In genomic region chr16:29504198-29504597, GRCm38 (mm10) we compare ENCODE assay signal across 26 mouse cellular contexts. TPM values are rescaled to one million over a fixed set of nuclear protein-coding genes. Genes with fewer than 3 reads are reported as not detected.
DNase-seq lines count a peak whose midpoint lies in the region; ATAC-seq and TF ChIP-seq lines count a peak whose summit lies in the region.
"Had no signal": no experiment of that assay in that cellular context is flagged by ENCODE, and none has a peak within 500 bp of the region (broad histone marks: within the 10 kb centered on the region; RNA-seq: fewer than 3 reads in every experiment).

No protein-coding gene starts in this region.

- no peaks in the 10 kb centered on the region for H3K9me3 ChIP-seq in forebrain, postnatal 0 days (ENCODE audit: low read length)
- no peaks in the 10 kb centered on the region for H3K9me3 ChIP-seq in forebrain, embryonic 13.5 days (replicated peaks)
- H3K9me3 ChIP-seq in hindbrain, embryonic 16.5 days (ENCODE audit: control insufficient read depth, low read length), result no peaks in the 10 kb centered on the region
- no peaks in the 10 kb centered on the region for H3K9me3 ChIP-seq in hindbrain, embryonic 10.5 days
- H3K9me3 ChIP-seq in midbrain, postnatal 0 days (ENCODE audit: low read length), result no peaks in the 10 kb centered on the region
- no peaks in the 10 kb centered on the region for H3K9me3 ChIP-seq in midbrain, embryonic 11.5 days (ENCODE audit: control insufficient read depth, low read length)
- H3K9me3 ChIP-seq: embryonic facial prominence, embryonic 12.5 days; heart, embryonic 15.5 days; intestine, embryonic 15.5 days; limb, embryonic 13.5 days; liver, embryonic 13.5 days had no signal

- H3K9ac ChIP-seq in forebrain, postnatal 0 days, result no peak overlapping the region
- no peak overlapping the region for H3K9ac ChIP-seq in forebrain, embryonic 13.5 days
- H3K9ac ChIP-seq in hindbrain, embryonic 16.5 days (ENCODE audit: low read depth, low read length), result no peak overlapping the region
- H3K9ac ChIP-seq in midbrain, postnatal 0 days (replicated peaks; ENCODE audit: low read length, poor library complexity, severe bottlenecking), result no peak overlapping the region
- H3K9ac ChIP-seq in midbrain, embryonic 11.5 days (ENCODE audit: low read length), result no peak overlapping the region
- H3K9ac ChIP-seq: embryonic facial prominence, embryonic 12.5 days; heart, embryonic 15.5 days; intestine, embryonic 15.5 days; limb, embryonic 13.5 days; liver, embryonic 13.5 days; lung, embryonic 14.5 days had no signal

- no peak overlapping the region for H3K4me2 ChIP-seq in forebrain, postnatal 0 days (ENCODE audit: low read depth)
- no peak overlapping the region for H3K4me2 ChIP-seq in forebrain, embryonic 13.5 days
- H3K4me2 ChIP-seq in hindbrain, embryonic 16.5 days (ENCODE audit: low read length), result no peak overlapping the region
- no peak overlapping the region for H3K4me2 ChIP-seq in midbrain, postnatal 0 days (ENCODE audit: low read depth, low read length, poor library complexity, severe bottlenecking)
- no peak overlapping the region for H3K4me2 ChIP-seq in midbrain, embryonic 11.5 days
- H3K4me2 ChIP-seq: embryonic facial prominence, embryonic 12.5 days; heart, embryonic 15.5 days; intestine, embryonic 15.5 days; limb, embryonic 13.5 days; liver, embryonic 13.5 days; lung, embryonic 14.5 days had no signal

- H3K4me1 ChIP-seq in forebrain, postnatal 0 days (ENCODE audit: insufficient read depth), result no peaks in the 10 kb centered on the region
- H3K4me1 ChIP-seq in forebrain, embryonic 13.5 days, result no peaks in the 10 kb centered on the region
- no peaks in the 10 kb centered on the region for H3K4me1 ChIP-seq in hindbrain, embryonic 16.5 days (ENCODE audit: control insufficient read depth, insufficient read depth, low read depth, low read length)
- no peaks in the 10 kb centered on the region for H3K4me1 ChIP-seq in hindbrain, embryonic 10.5 days (replicated peaks)
- no peaks in the 10 kb centered on the region for H3K4me1 ChIP-seq in midbrain, postnatal 0 days (ENCODE audit: insufficient read depth, low read length)
- H3K4me1 ChIP-seq in midbrain, embryonic 11.5 days (ENCODE audit: control insufficient read depth, insufficient read depth, low read length), result no peaks in the 10 kb centered on the region
- H3K4me1 ChIP-seq: embryonic facial prominence, embryonic 12.5 days; heart, embryonic 15.5 days; intestine, embryonic 15.5 days; limb, embryonic 13.5 days; liver, embryonic 13.5 days had no signal

- H3K27me3 ChIP-seq in forebrain, postnatal 0 days (ENCODE audit: insufficient read depth, low read length), result no peaks in the 10 kb centered on the region
- no peaks in the 10 kb centered on the region for H3K27me3 ChIP-seq in forebrain, embryonic 13.5 days
- no peaks in the 10 kb centered on the region for H3K27me3 ChIP-seq in hindbrain, embryonic 16.5 days (replicated peaks; ENCODE audit: control insufficient read depth, insufficient read depth, low read length)
- no peaks in the 10 kb centered on the region for H3K27me3 ChIP-seq in hindbrain, embryonic 10.5 days (ENCODE audit: insufficient read depth, poor library complexity, severe bottlenecking)
- H3K27me3 ChIP-seq in midbrain, postnatal 0 days (ENCODE audit: insufficient read depth, low read length), result no peaks in the 10 kb centered on the region
- H3K27me3 ChIP-seq in midbrain, embryonic 11.5 days (ENCODE audit: control insufficient read depth, insufficient read depth, low read length), result no peaks in the 10 kb centered on the region
- H3K27me3 ChIP-seq: embryonic facial prominence, embryonic 12.5 days; heart, embryonic 15.5 days; intestine, embryonic 15.5 days; limb, embryonic 13.5 days; liver, embryonic 13.5 days had no signal

- WGBS in forebrain, postnatal 0 days, result 75% methylated on average over 9 of the region's 9 CpGs
- 82% methylated on average over 9 of the region's 9 CpGs for WGBS in forebrain, embryonic 13.5 days
- WGBS in hindbrain, embryonic 16.5 days, result 78% methylated on average over 9 of the region's 9 CpGs
- 80% methylated on average over 9 of the region's 9 CpGs for WGBS in hindbrain, embryonic 10.5 days
- 76% methylated on average over 9 of the region's 9 CpGs for WGBS in midbrain, postnatal 0 days
- 84% methylated on average over 9 of the region's 9 CpGs for WGBS in midbrain, embryonic 11.5 days

- no peak for TF ChIP-seq CTCF in forebrain, postnatal 0 days (IDR thresholded peaks at IDR 0.05; ENCODE audit: low read depth)
- no peak for TF ChIP-seq CTCF in midbrain, postnatal 0 days (IDR thresholded peaks at IDR 0.05)

- no peaks in the 10 kb centered on the region for H3K36me3 ChIP-seq in forebrain, postnatal 0 days (ENCODE audit: insufficient read depth)
- no peaks in the 10 kb centered on the region for H3K36me3 ChIP-seq in forebrain, embryonic 13.5 days (ENCODE audit: poor library complexity, severe bottlenecking)
- H3K36me3 ChIP-seq in hindbrain, embryonic 16.5 days (ENCODE audit: control insufficient read depth, insufficient read depth, low read length), result no peaks in the 10 kb centered on the region
- H3K36me3 ChIP-seq in hindbrain, embryonic 10.5 days, result no peaks in the 10 kb centered on the region
- H3K36me3 ChIP-seq in midbrain, postnatal 0 days (ENCODE audit: insufficient read depth, low read length), result no peaks in the 10 kb centered on the region
- no peaks in the 10 kb centered on the region for H3K36me3 ChIP-seq in midbrain, embryonic 11.5 days (ENCODE audit: control insufficient read depth, insufficient read depth, low read length)
- H3K36me3 ChIP-seq: embryonic facial prominence, embryonic 12.5 days; heart, embryonic 15.5 days; intestine, embryonic 15.5 days; limb, embryonic 13.5 days; liver, embryonic 13.5 days had no signal

- no peak overlapping the region for H3K27ac ChIP-seq in forebrain, postnatal 0 days (ENCODE audit: low read depth, low read length)
- H3K27ac ChIP-seq in forebrain, embryonic 13.5 days, result no peak overlapping the region
- no peak overlapping the region for H3K27ac ChIP-seq in hindbrain, embryonic 16.5 days (ENCODE audit: low read depth, low read length)
- no peak overlapping the region for H3K27ac ChIP-seq in hindbrain, embryonic 10.5 days
- no peak overlapping the region for H3K27ac ChIP-seq in midbrain, postnatal 0 days (ENCODE audit: low read depth, low read length)
- H3K27ac ChIP-seq in midbrain, embryonic 11.5 days (ENCODE audit: low read depth, low read length), result no peak overlapping the region
- H3K27ac ChIP-seq: embryonic facial prominence, embryonic 12.5 days; heart, adult 2 months; heart, embryonic 15.5 days; intestine, embryonic 15.5 days; limb, embryonic 13.5 days; liver, embryonic 13.5 days had no signal

- DNase-seq in forebrain, postnatal 0 days, result peak; percentile 2
- no peak for DNase-seq in hindbrain, embryonic 10.5 days (ENCODE audit: low spot score)
- DNase-seq in midbrain, postnatal 0 days (ENCODE audit: low spot score), result peak; percentile 24
- DNase-seq in midbrain, embryonic 11.5 days (ENCODE audit: low spot score, missing footprints), result no peak
- DNase-seq in layer of hippocampus, adult 9-11 months, result peak; percentile 19
- no peak for DNase-seq in neural tube, embryonic 10.5 days (ENCODE audit: extremely low spot score, low spot score)
- DNase-seq: adrenal gland, adult 8-10 months; gastrocnemius, postnatal 14 days; heart, adult 2 months; kidney, postnatal 36 days; liver, embryonic 13.5 days; lung, embryonic 14.5 days; lung, postnatal 36 days; thymus, postnatal 25 days had no signal

- H3K4me3 ChIP-seq in forebrain, postnatal 0 days (ENCODE audit: low read depth, low read length), result no peak overlapping the region
- H3K4me3 ChIP-seq in forebrain, embryonic 13.5 days, result no peak overlapping the region
- no peak overlapping the region for H3K4me3 ChIP-seq in hindbrain, embryonic 16.5 days (ENCODE audit: low read length)
- no peak overlapping the region for H3K4me3 ChIP-seq in hindbrain, embryonic 10.5 days
- no peak overlapping the region for H3K4me3 ChIP-seq in midbrain, postnatal 0 days (ENCODE audit: low read depth, low read length)
- H3K4me3 ChIP-seq in midbrain, embryonic 11.5 days (ENCODE audit: low read depth, low read length), result no peak overlapping the region
- H3K4me3 ChIP-seq: embryonic facial prominence, embryonic 12.5 days; erythroblast, embryonic 14.5 days; heart, adult 2 months; heart, embryonic 15.5 days; intestine, embryonic 15.5 days; limb, embryonic 13.5 days; liver, embryonic 13.5 days had no signal

- ATAC-seq in forebrain, postnatal 0 days, result no peak
- ATAC-seq in forebrain, embryonic 13.5 days, result no peak
- peak; percentile 60; the same call in 1 of the 2 replicates for ATAC-seq in hindbrain, embryonic 16.5 days
- no peak for ATAC-seq in midbrain, postnatal 0 days (ENCODE audit: low FRiP score)
- no peak for ATAC-seq in midbrain, embryonic 11.5 days (ENCODE audit: low FRiP score)
- ATAC-seq: forebrain, embryonic 14.5 days; intestine, embryonic 15.5 days; midbrain, embryonic 16.5 days; Patski had no signal

RNA-seq across cellular contexts. Expression of gene Atp13a4, which starts 40.5 kb away (rescaled TPM):
- 1.1 and 1.8 TPM in 2 replicates for total RNA-seq in forebrain, postnatal 0 days (2014; rRNA removed)
- polyA plus RNA-seq in forebrain, postnatal 0 days (2015; fragmentation: Nextera tagmentation; extraction: Ambion mirVana), result 1.8 and 1.9 TPM in 2 replicates
- polyA plus RNA-seq in forebrain, embryonic 13.5 days (2015; fragmentation: Nextera tagmentation; extraction: Ambion mirVana), result 0.29 and 0.54 TPM in 2 replicates
- polyA plus RNA-seq in hindbrain, embryonic 16.5 days (2015; fragmentation: Nextera tagmentation; extraction: Ambion mirVana), result 3.6 and 4.5 TPM in 2 replicates
- polyA plus RNA-seq in hindbrain, embryonic 10.5 days (2016; fragmentation: Nextera tagmentation; extraction: Ambion mirVana), result 0.25 TPM in 1 of 2 replicates, not detected in the other
- total RNA-seq in midbrain, postnatal 0 days (2014; rRNA removed), result 3.0 and 5.9 TPM in 2 replicates
- polyA plus RNA-seq in midbrain, postnatal 0 days (2015; fragmentation: Nextera tagmentation; extraction: Ambion mirVana), result 3.1 and 4.2 TPM in 2 replicates
- 0.17 and 0.33 TPM in 2 replicates for polyA plus RNA-seq in midbrain, embryonic 11.5 days (2014; fragmentation: Nextera tagmentation; extraction: Ambion mirVana)
- total RNA-seq: adrenal gland, adult 8-10 months; gastrocnemius, postnatal 14 days; heart, adult 2 months; hematopoietic stem cell, adult 5-6 weeks; megakaryocyte-erythroid progenitor cell, adult 5-6 weeks had no signal
- polyA plus RNA-seq: erythroblast, embryonic 14.5 days; heart, adult 2 months; limb, embryonic 13.5 days; liver, embryonic 13.5 days; Patski had no signal

Comparison
In these comparisons a context has a peak if more than half of its experiments do, and no peak if none do; other contexts are left out.
1. DNase-seq: peak in forebrain, postnatal 0 days (single experiment), midbrain, postnatal 0 days (single experiment) and layer of hippocampus, adult 9-11 months (single experiment); none in hindbrain, embryonic 10.5 days (single experiment), midbrain, embryonic 11.5 days (single experiment) and neural tube, embryonic 10.5 days (single experiment).